ENCODE assay signal across 20 mouse cellular contexts in the genomic region with DNA sequence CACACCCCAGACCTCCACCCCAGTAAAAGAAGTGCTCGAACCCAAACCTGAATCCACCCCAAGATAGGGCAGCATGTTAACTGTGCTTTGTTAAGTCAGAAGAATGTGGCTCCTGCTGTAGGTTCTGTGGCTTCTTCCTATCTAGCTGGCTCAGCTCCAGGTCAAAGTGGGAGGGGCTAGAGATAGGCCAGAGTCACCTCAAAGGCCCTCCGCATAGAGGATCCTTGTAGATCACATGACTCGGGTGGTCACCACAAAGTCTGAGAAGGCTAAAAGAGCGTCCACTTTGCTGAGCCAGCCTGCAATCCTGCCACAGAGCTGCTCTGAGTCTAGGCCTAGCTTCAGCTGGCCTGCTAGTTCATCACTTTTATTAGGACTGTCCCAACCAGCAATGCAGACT. TPM values are rescaled to one million over a fixed set of nuclear protein-coding genes. Genes with fewer than 3 reads are reported as not detected.
DNase-seq lines count a peak whose midpoint lies in the region; ATAC-seq and TF ChIP-seq lines count a peak whose summit lies in the region.
"Had no signal": no experiment of that assay in that cellular context is flagged by ENCODE, and none has a peak within 500 bp of the region (broad histone marks: within the 10 kb centered on the region; RNA-seq: fewer than 3 reads in every experiment).

No protein-coding gene starts in this region.

- no peak overlapping the region for H3K9ac ChIP-seq in heart, adult 2 months (ENCODE audit: low read depth, low read length)
- no peak overlapping the region for H3K9ac ChIP-seq in liver, embryonic 11.5 days (ENCODE audit: low read depth, low read length)
- H3K9ac ChIP-seq: forebrain, postnatal 0 days; hindbrain, embryonic 15.5 days; midbrain, embryonic 12.5 days had no signal

- no peak for TF ChIP-seq EP300 in heart, adult 2 months (IDR thresholded peaks at IDR 0.05; ENCODE audit: insufficient read depth, low read depth, low read length)

- no peaks in the 10 kb centered on the region for H3K27me3 ChIP-seq in heart, adult 2 months (ENCODE audit: control insufficient read depth, insufficient read depth, low read length)
- H3K27me3 ChIP-seq in liver, embryonic 11.5 days (replicated peaks; ENCODE audit: control insufficient read depth, insufficient read depth, low read length), result no peaks in the 10 kb centered on the region
- H3K27me3 ChIP-seq: hindbrain, embryonic 15.5 days; midbrain, embryonic 12.5 days had no signal

- H3K4me2 ChIP-seq in liver, embryonic 11.5 days, result no peak overlapping the region
- H3K4me2 ChIP-seq: heart, embryonic 11.5 days; hindbrain, embryonic 15.5 days; midbrain, embryonic 12.5 days had no signal

- H3K4me1 ChIP-seq in heart, adult 2 months (ENCODE audit: control insufficient read depth, insufficient read depth, low read length), result peaks cover 4% of the 10 kb centered on the region
- no peaks in the 10 kb centered on the region for H3K4me1 ChIP-seq in liver, embryonic 11.5 days (replicated peaks; ENCODE audit: control insufficient read depth, insufficient read depth, low read length)

- no peaks in the 10 kb centered on the region for H3K9me3 ChIP-seq in liver, embryonic 11.5 days (ENCODE audit: control insufficient read depth, low read length)
- H3K9me3 ChIP-seq: forebrain, embryonic 10.5 days; hindbrain, embryonic 15.5 days; midbrain, embryonic 12.5 days had no signal

- WGBS in heart, adult 2 months, result 53% methylated on average over 4 of the region's 4 CpGs
- 39% methylated on average over 4 of the region's 4 CpGs for WGBS in liver, embryonic 11.5 days

- no peak overlapping the region for H3K4me3 ChIP-seq in heart, adult 2 months
- H3K4me3 ChIP-seq in liver, embryonic 11.5 days (ENCODE audit: low read depth, low read length), result no peak overlapping the region
- no peak overlapping the region for H3K4me3 ChIP-seq in left cerebral cortex, adult 2 months
- H3K4me3 ChIP-seq: forebrain, embryonic 10.5 days; hindbrain, embryonic 15.5 days; midbrain, embryonic 12.5 days had no signal

- TF ChIP-seq CTCF in heart, adult 2 months (IDR thresholded peaks at IDR 0.05), result no peak
- no peak for TF ChIP-seq CTCF in left cerebral cortex, adult 2 months (IDR thresholded peaks at IDR 0.05)

- intact Hi-C loops in heart, adult 2 months (cut with DNase I), result no loop called here
- intact Hi-C loops in left cerebral cortex, adult 2 months (cut with DNase I), result no loop called here

- no peaks in the 10 kb centered on the region for H3K79me2 ChIP-seq in heart, adult 2 months (replicated peaks; ENCODE audit: control insufficient read depth, insufficient read depth, low read length)

- no peak overlapping the region for H3K27ac ChIP-seq in heart, adult 2 months
- H3K27ac ChIP-seq in liver, embryonic 11.5 days (ENCODE audit: low read depth, low read length), result no peak overlapping the region
- H3K27ac ChIP-seq in left cerebral cortex, adult 2 months, result no peak overlapping the region
- H3K27ac ChIP-seq: forebrain, embryonic 10.5 days; hindbrain, embryonic 15.5 days; macrophage; midbrain, embryonic 12.5 days had no signal

- peak; percentile 63; the same call in 1 of the 2 replicates for ATAC-seq in liver, embryonic 11.5 days (replicated peaks; ENCODE audit: low FRiP score)
- ATAC-seq: forebrain, postnatal 0 days; intestine, postnatal 0 days had no signal

- DNase-seq in heart, postnatal 4 days, result peak; percentile 44
- no peak for DNase-seq in heart, adult 2 months
- peak; percentile 20 for DNase-seq in ovary, postnatal 36 days (ENCODE audit: low spot score)
- no peak for DNase-seq in ovary, adult 18-20 months (ENCODE audit: low spot score)
- DNase-seq in liver, embryonic 11.5 days (ENCODE audit: low spot score), result no peak
- peak; percentile 22 to 57 for DNase-seq in spleen, postnatal 10 days (ENCODE audit: low spot score in 2 of 2)
- DNase-seq in left cerebral cortex, adult 2 months (ENCODE audit: extremely low spot score in 1 of 2, low spot score in 2 of 2), result no peak
- no peak for DNase-seq in MN1 (ENCODE audit: low spot score)
- DNase-seq: adrenal gland, adult 2 months; cerebellum, adult 9-11 months; embryo, embryonic 11 days; forebrain, postnatal 0 days; gastrocnemius, postnatal 36 days; layer of hippocampus, postnatal 36 days had no signal

- H3K36me3 ChIP-seq in heart, adult 2 months (ENCODE audit: control insufficient read depth, insufficient read depth, low read length), result no peaks in the 10 kb centered on the region
- no peaks in the 10 kb centered on the region for H3K36me3 ChIP-seq in liver, embryonic 11.5 days (ENCODE audit: control insufficient read depth, insufficient read depth, low read length)

- TF ChIP-seq POLR2A in heart, adult 2 months (IDR thresholded peaks at IDR 0.05; ENCODE audit: insufficient read depth, low read depth, low read length), result no peak

RNA-seq across cellular contexts. Expression of a gene that starts 49.5 kb away (rescaled TPM):
- total RNA-seq in heart, postnatal 4 days (2021), result 10 to 100 TPM; 25.0 to 28.8 TPM
- 10 to 100 TPM; 15.6 to 17.4 TPM for total RNA-seq in heart, adult 2 months (2021)
- polyA plus RNA-seq in heart, adult 2 months (2012; rRNA removed), result 18.1 and 24.7 TPM in 2 replicates
- polyA plus RNA-seq in liver, embryonic 11.5 days (2014; fragmentation: Nextera tagmentation; extraction: Ambion mirVana), result 21.4 and 25.1 TPM in 2 replicates
- 10 to 100 TPM; 36.6 to 40.8 TPM for total RNA-seq in left cerebral cortex, adult 2 months (2021)

RNA-seq across cellular contexts. Expression of a gene that starts 50.0 kb away (rescaled TPM):
- 10 to 100 TPM; 78.2 to 86.6 TPM for total RNA-seq in heart, postnatal 4 days (2021)
- 10 to 100 TPM; 17.9 to 23.8 TPM for total RNA-seq in heart, adult 2 months (2021)
- polyA plus RNA-seq in heart, adult 2 months (2012; rRNA removed), result 22.4 and 29.5 TPM in 2 replicates
- polyA plus RNA-seq in liver, embryonic 11.5 days (2014; fragmentation: Nextera tagmentation; extraction: Ambion mirVana), result 304 and 308 TPM in 2 replicates
- 10 to 100 TPM; 33.7 to 36.8 TPM for total RNA-seq in left cerebral cortex, adult 2 months (2021)

Comparison
In these comparisons a context has a peak if more than half of its experiments do, and no peak if none do; other contexts are left out.
1. DNase-seq: peak in heart, postnatal 4 days (single experiment), ovary, postnatal 36 days (single experiment) and spleen, postnatal 10 days (2 of 2); none in heart, adult 2 months (0 of 2), ovary, adult 18-20 months (single experiment), liver, embryonic 11.5 days (single experiment), left cerebral cortex, adult 2 months (0 of 2) and MN1 (single experiment).